In the genomic region with DNA sequence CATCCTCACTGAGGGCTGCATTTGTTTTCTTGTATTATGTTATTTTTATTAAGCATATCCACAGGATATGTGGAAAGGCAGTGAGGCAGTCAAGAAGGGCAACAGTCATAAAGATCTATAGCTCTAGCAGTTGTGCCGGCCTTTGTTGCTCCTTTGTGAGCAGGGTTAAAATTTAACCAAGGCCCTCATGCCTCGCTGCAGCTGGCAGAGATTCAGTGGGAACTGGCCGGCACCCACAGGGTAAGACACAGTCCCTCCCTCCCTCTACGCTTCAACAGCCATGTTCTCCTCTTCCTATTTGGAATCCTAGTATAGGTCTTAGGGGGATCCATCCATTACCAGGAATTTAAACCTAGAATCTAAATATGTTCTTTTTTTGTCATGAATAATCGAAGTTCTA, we compare ENCODE assay signal across 17 mouse cellular contexts.
A peak's percentile ranks its signal among the peaks of the same experiment; 100 is the strongest.
DNase-seq lines count a peak whose midpoint lies in the region; ATAC-seq and TF ChIP-seq lines count a peak whose summit lies in the region.
"Had no signal": no experiment of that assay in that cellular context is flagged by ENCODE, and none has a peak within 500 bp of the region (broad histone marks: within the 10 kb centered on the region; RNA-seq: fewer than 3 reads in every experiment).

No protein-coding gene starts in this region.

- TF ChIP-seq CTCF in liver, adult 2 months (IDR thresholded peaks at IDR 0.05; ENCODE audit: low read depth, low read length), result no peak

- H3K4me3 ChIP-seq in liver, adult 2 months (ENCODE audit: insufficient read depth, low read depth, low read length), result no peak overlapping the region
- H3K4me3 ChIP-seq in liver, embryonic 11.5 days (ENCODE audit: low read depth, low read length), result no peak overlapping the region
- H3K4me3 ChIP-seq in kidney, embryonic 16.5 days (ENCODE audit: low read length), result no peak overlapping the region
- H3K4me3 ChIP-seq in stomach, embryonic 14.5 days (ENCODE audit: low read depth, low read length), result no peak overlapping the region
- H3K4me3 ChIP-seq: embryonic facial prominence, embryonic 12.5 days; heart, adult 2 months; hindbrain, embryonic 13.5 days; liver, embryonic 12.5 days; myocyte; neural tube, embryonic 15.5 days had no signal

- no peaks in the 10 kb centered on the region for H3K27me3 ChIP-seq in liver, adult 2 months (ENCODE audit: control insufficient read depth, insufficient read depth, low read length)
- no peaks in the 10 kb centered on the region for H3K27me3 ChIP-seq in liver, embryonic 11.5 days (replicated peaks; ENCODE audit: control insufficient read depth, insufficient read depth, low read length)
- H3K27me3 ChIP-seq in kidney, embryonic 16.5 days (ENCODE audit: insufficient read depth, low read length), result no peaks in the 10 kb centered on the region; the same call in 1 of the 2 replicates
- no peaks in the 10 kb centered on the region for H3K27me3 ChIP-seq in stomach, embryonic 14.5 days (ENCODE audit: control insufficient read depth, insufficient read depth, low read length)
- H3K27me3 ChIP-seq: embryonic facial prominence, embryonic 12.5 days; hindbrain, embryonic 13.5 days; liver, embryonic 12.5 days; neural tube, embryonic 15.5 days had no signal

- H3K4me2 ChIP-seq in liver, embryonic 11.5 days, result no peak overlapping the region
- no peak overlapping the region for H3K4me2 ChIP-seq in kidney, embryonic 16.5 days (replicated peaks; ENCODE audit: low read depth, low read length)
- H3K4me2 ChIP-seq in stomach, embryonic 14.5 days (replicated peaks; ENCODE audit: low read depth, low read length), result no peak overlapping the region
- H3K4me2 ChIP-seq: embryonic facial prominence, embryonic 12.5 days; hindbrain, embryonic 13.5 days; liver, embryonic 12.5 days; neural tube, embryonic 15.5 days had no signal

- no peak for TF ChIP-seq POLR2A in liver, adult 2 months (IDR thresholded peaks at IDR 0.05; ENCODE audit: extremely low read depth, insufficient read depth, low read length)

- H3K4me1 ChIP-seq in liver, adult 2 months (ENCODE audit: control insufficient read depth, insufficient read depth, low read length), result no peaks in the 10 kb centered on the region
- H3K4me1 ChIP-seq in liver, embryonic 11.5 days (replicated peaks; ENCODE audit: control insufficient read depth, insufficient read depth, low read length), result no peaks in the 10 kb centered on the region
- no peaks in the 10 kb centered on the region for H3K4me1 ChIP-seq in kidney, embryonic 16.5 days (ENCODE audit: insufficient read depth, low read length)
- H3K4me1 ChIP-seq in stomach, embryonic 14.5 days (ENCODE audit: control insufficient read depth, insufficient read depth, low read length), result no peaks in the 10 kb centered on the region
- H3K4me1 ChIP-seq: embryonic facial prominence, embryonic 12.5 days; hindbrain, embryonic 13.5 days; liver, embryonic 12.5 days; neural tube, embryonic 15.5 days had no signal

- H3K9ac ChIP-seq in liver, adult 2 months (ENCODE audit: low read depth, low read length), result no peak overlapping the region
- H3K9ac ChIP-seq in liver, embryonic 11.5 days (ENCODE audit: low read depth, low read length), result no peak overlapping the region
- H3K9ac ChIP-seq in kidney, embryonic 16.5 days (replicated peaks; ENCODE audit: low read length), result no peak overlapping the region
- H3K9ac ChIP-seq in stomach, embryonic 14.5 days (replicated peaks; ENCODE audit: low read depth, low read length), result no peak overlapping the region
- H3K9ac ChIP-seq: embryonic facial prominence, embryonic 12.5 days; hindbrain, embryonic 13.5 days; liver, embryonic 12.5 days; neural tube, embryonic 15.5 days had no signal

- no peak for ATAC-seq in liver, embryonic 11.5 days (replicated peaks; ENCODE audit: low FRiP score)
- ATAC-seq in kidney, embryonic 16.5 days (ENCODE audit: low FRiP score, low TSS enrichment), result peak; percentile 79; the same call in 1 of the 2 replicates
- ATAC-seq in stomach, embryonic 14.5 days (ENCODE audit: insufficient number of reproducible peaks, insufficient read depth, low FRiP score, low read depth), result 0 out of 2 replicates have a peak, but pooled peaks have one; percentile 42
- ATAC-seq: liver, embryonic 12.5 days had no signal

- no peaks in the 10 kb centered on the region for H3K9me3 ChIP-seq in liver, embryonic 11.5 days (ENCODE audit: control insufficient read depth, low read length)
- no peaks in the 10 kb centered on the region for H3K9me3 ChIP-seq in kidney, embryonic 16.5 days (ENCODE audit: low read length)
- H3K9me3 ChIP-seq in stomach, embryonic 14.5 days (ENCODE audit: control insufficient read depth, low read depth, low read length), result no peaks in the 10 kb centered on the region
- H3K9me3 ChIP-seq: embryonic facial prominence, embryonic 12.5 days; hindbrain, embryonic 13.5 days; liver, embryonic 12.5 days; neural tube, embryonic 15.5 days had no signal

- H3K79me2 ChIP-seq in liver, adult 2 months (ENCODE audit: control insufficient read depth, insufficient read depth, low read length), result no peaks in the 10 kb centered on the region

- 47% methylated on average over 5 of the region's 5 CpGs for WGBS in liver, adult 2 months
- 73% methylated on average over 5 of the region's 5 CpGs for WGBS in liver, embryonic 11.5 days
- 53% methylated on average over 5 of the region's 5 CpGs for WGBS in kidney, embryonic 16.5 days
- WGBS in stomach, embryonic 14.5 days, result 70% methylated on average over 5 of the region's 5 CpGs

- peak; percentile 20 for DNase-seq in liver, adult 2 months (ENCODE audit: extremely low read depth, low read depth, low spot score)
- DNase-seq in liver, embryonic 11.5 days (ENCODE audit: low spot score), result no peak
- DNase-seq in kidney, adult 11 months, result peak; percentile 58
- DNase-seq in thymus, postnatal 4 days, result no peak
- DNase-seq in heart, postnatal 14 days, result no peak
- DNase-seq: adrenal gland, postnatal 14 days; cerebellum, adult 8-10 months; heart, adult 2 months; midbrain, embryonic 14.5 days; right cerebral cortex, adult 18-20 months had no signal

- H3K27ac ChIP-seq in liver, adult 2 months (replicated peaks; ENCODE audit: insufficient read depth, low read depth, low read length), result no peak overlapping the region
- no peak overlapping the region for H3K27ac ChIP-seq in liver, embryonic 11.5 days (ENCODE audit: low read depth, low read length)
- no peak overlapping the region for H3K27ac ChIP-seq in kidney, embryonic 16.5 days (ENCODE audit: low read length)
- no peak overlapping the region for H3K27ac ChIP-seq in stomach, embryonic 14.5 days (ENCODE audit: low read length)
- H3K27ac ChIP-seq: embryonic facial prominence, embryonic 12.5 days; heart, adult 2 months; hindbrain, embryonic 13.5 days; liver, embryonic 12.5 days; neural tube, embryonic 15.5 days had no signal

- no peaks in the 10 kb centered on the region for H3K36me3 ChIP-seq in liver, adult 2 months (ENCODE audit: control insufficient read depth, insufficient read depth, low read length)
- H3K36me3 ChIP-seq in liver, embryonic 11.5 days (ENCODE audit: control insufficient read depth, insufficient read depth, low read length), result no peaks in the 10 kb centered on the region
- no peaks in the 10 kb centered on the region for H3K36me3 ChIP-seq in kidney, embryonic 16.5 days (ENCODE audit: insufficient read depth, low read length)
- no peaks in the 10 kb centered on the region for H3K36me3 ChIP-seq in stomach, embryonic 14.5 days (ENCODE audit: control insufficient read depth, insufficient read depth, low read length)
- H3K36me3 ChIP-seq: embryonic facial prominence, embryonic 12.5 days; hindbrain, embryonic 13.5 days; liver, embryonic 12.5 days; neural tube, embryonic 15.5 days had no signal

- intact Hi-C loops in heart, postnatal 14 days (cut with DNase I), result no loop called here

Comparison
In these comparisons a context has a peak if more than half of its experiments do, and no peak if none do; other contexts are left out.
1. DNase-seq: peak in liver, adult 2 months (single experiment) and kidney, adult 11 months (single experiment); none in liver, embryonic 11.5 days (single experiment), thymus, postnatal 4 days (single experiment) and heart, postnatal 14 days (0 of 2).